Mouse (Mus musculus) hematopoietic stem cell, adult 5-6 weeks (primary cell): ENCODE data around the gene Slx4. TPM values are rescaled to one million over a fixed set of nuclear protein-coding genes. Genes with fewer than 3 reads are reported as not detected.

Source experiments
- ATAC-seq, 2 experiments: fragments of 125-278 bp in 1 of 2; replicated peaks in 1 of 2; 2 replicates each; pipeline ENCODE4 v1.8.0; 2016 to 2017; ENCODE audit warnings: inconsistent platforms in 2 of 2, mild to moderate bottlenecking in 2 of 2, moderate number of reproducible peaks in 2 of 2, low read depth in 1 of 2, moderate TSS enrichment in 1 of 2; ENCODE audit not compliant: low FRiP score in 2 of 2, poor library complexity in 2 of 2, severe bottlenecking in 2 of 2, insufficient read depth in 1 of 2, low TSS enrichment in 1 of 2
- total RNA-seq: library from RNA; stranded (forward); fragments of 172-1452, 232-1000 nt; gene quantifications from 2 replicates; pipeline ENCODE4 v1.2.3, GENCODE M21; 2017

The Slx4 gene
- total RNA-seq, 1 experiment from 2014 or later = 29.0 TPM

DNA sequence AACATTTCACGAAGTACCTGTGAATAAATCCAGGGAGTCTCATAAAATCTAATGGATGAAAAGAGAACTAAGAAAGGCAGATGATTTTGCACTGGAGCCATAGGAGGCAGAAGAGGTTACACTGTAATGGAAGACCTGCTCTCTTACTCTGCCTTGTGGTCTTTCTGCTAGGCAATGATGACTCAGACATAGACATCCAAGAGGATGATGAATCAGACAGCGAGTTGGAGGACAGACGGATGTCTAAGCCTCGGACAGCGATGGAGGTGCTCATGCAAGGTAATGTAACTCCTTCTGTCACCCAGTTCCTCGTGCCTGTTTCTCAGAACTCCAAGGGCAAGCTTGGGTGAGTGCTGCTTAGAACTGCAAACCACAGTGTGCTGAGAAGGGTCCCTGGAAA lies 70.0 kb downstream of the Slx4 start:
- no peak for ATAC-seq

- ATAC-seq = peak; percentile 32 to 62; a peak in 2 of 4 replicates
Observed at GRCm38 (mm10) chr16:3929151-3929550, 74.4 kb downstream of the Slx4 start.

Other genes with a start within 250 kb of the Slx4 start
- gene Olfr15, start 172.9 kb downstream of the Slx4 start, total RNA-seq = not detected in 2 replicates
- gene Zfp174, start 156.5 kb downstream of the Slx4 start, total RNA-seq = 0.94 and 1.5 TPM in 2 replicates
- gene Naa60, start 131.4 kb downstream of the Slx4 start, total RNA-seq = 26.8 and 36.5 TPM in 2 replicates
- gene Zfp597, start 119.2 kb downstream of the Slx4 start, total RNA-seq = 17.1 and 18.4 TPM in 2 replicates
- not detected in 2 replicates for gene Gm20695, start 119.1 kb downstream of the Slx4 start, total RNA-seq
- 1.4 and 3.1 TPM in 2 replicates for gene 1700037C18Rik, start 95.1 kb downstream of the Slx4 start, total RNA-seq
- gene Cluap1, start 95.0 kb downstream of the Slx4 start, total RNA-seq = 52.6 and 61.8 TPM in 2 replicates
- gene Nlrc3, start 27.1 kb downstream of the Slx4 start, total RNA-seq = 6.2 and 14.7 TPM in 2 replicates
- gene Dnase1, start 33.2 kb upstream of the Slx4 start, total RNA-seq = 0.45 TPM in 1 of 2 replicates, not detected in the other
- 107 and 152 TPM in 2 replicates for gene Trap1, start 74.1 kb upstream of the Slx4 start, total RNA-seq
- 25.2 and 64.3 TPM in 2 replicates for gene Crebbp, start 210.2 kb upstream of the Slx4 start, total RNA-seq